Mouse (Mus musculus): ENCODE results near the gene Cmtm8. TPM values are rescaled to one million over a fixed set of nuclear protein-coding genes. Genes with fewer than 3 reads are reported as not detected.

The Cmtm8 gene
- polyA plus RNA-seq, 1 experiment, result 179 TPM

DNA sequence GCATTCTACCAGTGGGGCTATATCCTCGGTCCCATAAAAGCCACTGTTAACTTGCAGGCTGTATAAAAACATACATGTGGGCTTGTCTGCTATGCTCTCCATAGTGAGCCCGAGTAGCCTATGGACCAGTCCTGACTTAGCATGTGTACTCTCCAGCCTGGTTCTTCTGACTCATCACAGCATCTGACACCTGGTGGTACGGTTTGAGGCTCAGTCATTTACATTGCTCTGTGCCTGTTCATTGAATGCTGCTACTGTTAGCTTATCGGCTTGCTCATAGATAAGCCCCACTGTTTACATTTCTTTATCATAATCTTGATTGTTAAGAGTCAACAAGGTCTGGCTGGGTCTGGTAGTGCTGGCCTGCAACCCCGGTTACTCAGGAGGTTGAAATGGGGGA, 35.3 kb downstream of the Cmtm8 start:
- 54% methylated on average over 5 of the region's 5 CpGs for WGBS
- H3K4me1 ChIP-seq (ENCODE audit: control insufficient read depth, insufficient read depth, low read length), result peaks cover 6% of the 10 kb centered on the region
- no peak for DNase-seq
- no peak overlapping the region for H3K4me3 ChIP-seq (replicated peaks; ENCODE audit: extremely low read depth, low read depth, low read length)
- TF ChIP-seq CTCF (IDR thresholded peaks at IDR 0.05; ENCODE audit: insufficient read depth, low read length) (no peak), POLR2A (IDR thresholded peaks at IDR 0.05; ENCODE audit: borderline replicate concordance, extremely low read depth, low read depth, low read length) (no peak)

GRCm38 (mm10) chr9:114807261-114807660, 36.7 kb downstream of the Cmtm8 start:
- WGBS, result 68% methylated on average over 8 of the region's 8 CpGs
- TF ChIP-seq POLR2A (IDR thresholded peaks at IDR 0.05; ENCODE audit: borderline replicate concordance, extremely low read depth, low read depth, low read length) (no peak), CTCF (IDR thresholded peaks at IDR 0.05; ENCODE audit: insufficient read depth, low read length) (no peak)
- DNase-seq, result no peak
- Histone ChIP-seq H3K4me3 (replicated peaks; ENCODE audit: extremely low read depth, low read depth, low read length) (no peak overlapping the region), H3K4me1 (ENCODE audit: control insufficient read depth, insufficient read depth, low read length) (peaks cover 6% of the 10 kb centered on the region)

DNA sequence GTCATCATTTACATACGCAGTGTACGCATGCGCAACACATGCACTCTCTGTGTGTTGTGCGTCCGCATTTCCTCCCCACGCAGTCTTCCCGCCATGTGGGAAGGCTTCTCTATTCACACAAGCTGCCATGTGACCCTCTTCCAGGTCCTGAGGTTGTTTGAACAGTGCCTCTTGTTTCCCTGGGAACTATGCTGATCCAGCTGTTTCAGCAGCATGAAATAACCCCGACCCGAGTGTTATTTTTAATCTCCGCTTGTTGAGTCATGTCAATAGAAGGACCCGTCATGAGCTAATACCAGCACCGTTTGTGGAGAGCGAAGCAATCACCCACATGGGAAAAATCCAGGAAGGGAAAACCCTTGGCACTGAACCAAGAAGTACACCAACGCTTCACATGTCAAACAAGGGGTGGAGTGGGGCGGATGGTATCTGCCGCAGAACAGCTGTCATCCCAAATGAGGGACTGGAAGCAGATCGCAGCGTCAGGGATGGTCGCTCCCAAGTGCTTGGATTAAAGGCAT, 38.7 kb downstream of the Cmtm8 start:
- H3K4me3 ChIP-seq (replicated peaks; ENCODE audit: extremely low read depth, low read depth, low read length), result no peak overlapping the region
- 24% methylated on average over 19 of the region's 19 CpGs for WGBS
- peak; percentile 33 for DNase-seq
- no peak for TF ChIP-seq CTCF (IDR thresholded peaks at IDR 0.05; ENCODE audit: insufficient read depth, low read length)
- no peak for TF ChIP-seq POLR2A (IDR thresholded peaks at IDR 0.05; ENCODE audit: borderline replicate concordance, extremely low read depth, low read depth, low read length)
- H3K4me1 ChIP-seq (ENCODE audit: control insufficient read depth, insufficient read depth, low read length), result peaks cover 6% of the 10 kb centered on the region

- Histone ChIP-seq H3K4me3 (replicated peaks; ENCODE audit: extremely low read depth, low read depth, low read length) (no peak overlapping the region), H3K4me1 (ENCODE audit: control insufficient read depth, insufficient read depth, low read length) (peaks cover 6% of the 10 kb centered on the region)
- WGBS, result 47% methylated on average over 1 of the region's 1 CpGs
- TF ChIP-seq POLR2A (IDR thresholded peaks at IDR 0.05; ENCODE audit: borderline replicate concordance, extremely low read depth, low read depth, low read length), result no peak
- no peak for TF ChIP-seq CTCF (IDR thresholded peaks at IDR 0.05; ENCODE audit: insufficient read depth, low read length)
- no peak for DNase-seq
These were observed 41.8 kb downstream of the Cmtm8 start for GRCm38 (mm10) chr9:114802191-114802590.

DNA sequence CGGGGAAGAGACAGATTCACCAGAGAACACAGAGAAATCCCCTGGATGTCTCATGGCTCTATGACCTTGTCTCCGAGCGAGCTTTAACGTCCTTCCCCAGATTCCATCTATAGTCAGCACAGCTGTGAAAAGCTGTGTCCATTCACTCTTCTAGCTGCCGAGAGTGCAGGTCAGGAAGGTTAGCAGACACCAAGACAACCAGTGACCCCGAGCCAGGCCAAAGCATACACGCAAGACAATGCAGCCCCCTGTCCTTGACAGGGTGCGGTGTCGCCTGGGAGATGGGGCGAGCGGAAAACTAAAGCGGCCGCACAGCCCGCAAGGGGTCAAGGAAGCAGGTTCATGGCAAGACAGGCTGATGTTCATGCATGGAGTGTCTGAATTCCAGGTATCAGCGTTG, 42.7 kb downstream of the Cmtm8 start:
- WGBS, result 68% methylated on average over 15 of the region's 15 CpGs
- DNase-seq, result no peak
- no peak overlapping the region for H3K4me3 ChIP-seq (replicated peaks; ENCODE audit: extremely low read depth, low read depth, low read length)
- TF ChIP-seq POLR2A (IDR thresholded peaks at IDR 0.05; ENCODE audit: borderline replicate concordance, extremely low read depth, low read depth, low read length) (no peak), CTCF (IDR thresholded peaks at IDR 0.05; ENCODE audit: insufficient read depth, low read length) (no peak)
- H3K4me1 ChIP-seq (ENCODE audit: control insufficient read depth, insufficient read depth, low read length), result peaks cover 6% of the 10 kb centered on the region

- 62% methylated on average over 10 of the region's 10 CpGs for WGBS
- Histone ChIP-seq H3K4me1 (ENCODE audit: control insufficient read depth, insufficient read depth, low read length) (no peaks in the 10 kb centered on the region), H3K4me3 (replicated peaks; ENCODE audit: extremely low read depth, low read depth, low read length) (no peak overlapping the region)
- no peak for DNase-seq
- TF ChIP-seq POLR2A (IDR thresholded peaks at IDR 0.05; ENCODE audit: borderline replicate concordance, extremely low read depth, low read depth, low read length) (no peak), CTCF (IDR thresholded peaks at IDR 0.05; ENCODE audit: insufficient read depth, low read length) (no peak)
These were observed 44.4 kb downstream of the Cmtm8 start for GRCm38 (mm10) chr9:114799498-114800107.

- WGBS, result 58% methylated on average over 6 of the region's 6 CpGs
- TF ChIP-seq POLR2A (IDR thresholded peaks at IDR 0.05; ENCODE audit: borderline replicate concordance, extremely low read depth, low read depth, low read length) (no peak), CTCF (IDR thresholded peaks at IDR 0.05; ENCODE audit: insufficient read depth, low read length) (no peak)
- Histone ChIP-seq H3K4me3 (replicated peaks; ENCODE audit: extremely low read depth, low read depth, low read length) (no peak overlapping the region), H3K4me1 (ENCODE audit: control insufficient read depth, insufficient read depth, low read length) (no peaks in the 10 kb centered on the region)
- DNase-seq, result no peak
These were observed 45.1 kb downstream of the Cmtm8 start for GRCm38 (mm10) chr9:114798845-114799244.

- Histone ChIP-seq H3K4me1 (ENCODE audit: control insufficient read depth, insufficient read depth, low read length) (no peaks in the 10 kb centered on the region), H3K4me3 (replicated peaks; ENCODE audit: extremely low read depth, low read depth, low read length) (no peak overlapping the region)
- 54% methylated on average over 11 of the region's 11 CpGs for WGBS
- peak; percentile 79 for DNase-seq
- TF ChIP-seq POLR2A (IDR thresholded peaks at IDR 0.05; ENCODE audit: borderline replicate concordance, extremely low read depth, low read depth, low read length), result no peak
- peak; percentile 86 for TF ChIP-seq CTCF (IDR thresholded peaks at IDR 0.05; ENCODE audit: insufficient read depth, low read length)
These were observed 46.5 kb downstream of the Cmtm8 start for GRCm38 (mm10) chr9:114797329-114798004.

- 57% methylated on average over 11 of the region's 11 CpGs for WGBS
- DNase-seq, result no peak
- no peak overlapping the region for H3K4me3 ChIP-seq (replicated peaks; ENCODE audit: extremely low read depth, low read depth, low read length)
- no peak for TF ChIP-seq CTCF (IDR thresholded peaks at IDR 0.05; ENCODE audit: insufficient read depth, low read length)
- no peaks in the 10 kb centered on the region for H3K4me1 ChIP-seq (ENCODE audit: control insufficient read depth, insufficient read depth, low read length)
These were observed 47.4 kb downstream of the Cmtm8 start for GRCm38 (mm10) chr9:114796473-114797050.

Measured in lung, adult 2 months (tissue).